Comparison of ENCODE assay signal across 9 mouse cellular contexts in genomic region chr19:4220957-4221743, GRCm38 (mm10). TPM values are rescaled to one million over a fixed set of nuclear protein-coding genes. Genes with fewer than 3 reads are reported as not detected.
DNase-seq lines count a peak whose midpoint lies in the region; ATAC-seq lines count a peak whose summit lies in the region.
"Had no signal": no experiment of that assay in that cellular context is flagged by ENCODE, and none has a peak within 500 bp of the region (broad histone marks: within the 10 kb centered on the region; RNA-seq: fewer than 3 reads in every experiment).

No protein-coding gene starts in this region.

- ATAC-seq in embryonic facial prominence, embryonic 15.5 days (ENCODE audit: insufficient number of reproducible peaks, low FRiP score, low TSS enrichment, low read depth), result peak; percentile 66
- ATAC-seq in megakaryocyte progenitor cell, adult 5-6 weeks (replicated peaks; ENCODE audit: poor library complexity), result 0 out of 2 replicates have a peak, but pooled peaks have one; percentile 9
- no peak for ATAC-seq in activated CD4-positive, CD25-positive, alpha-beta regulatory T cell, adult 4 months

- 27% methylated on average over 14 of the region's 14 CpGs for WGBS in embryonic facial prominence, embryonic 15.5 days

- no peak overlapping the region for H3K4me3 ChIP-seq in embryonic facial prominence, embryonic 15.5 days (replicated peaks)
- H3K4me3 ChIP-seq: hindbrain, embryonic 15.5 days had no signal

- H3K36me3 ChIP-seq in embryonic facial prominence, embryonic 15.5 days, result peaks cover 16% of the 10 kb centered on the region; the same call in 1 of the 2 replicates
- H3K36me3 ChIP-seq: hindbrain, embryonic 15.5 days had no signal

- no peak overlapping the region for H3K9ac ChIP-seq in embryonic facial prominence, embryonic 15.5 days
- H3K9ac ChIP-seq: hindbrain, embryonic 15.5 days had no signal

- H3K4me2 ChIP-seq in embryonic facial prominence, embryonic 15.5 days (replicated peaks), result peak overlapping the region; percentile 29
- H3K4me2 ChIP-seq: hindbrain, embryonic 15.5 days had no signal

- no peaks in the 10 kb centered on the region for H3K9me3 ChIP-seq in embryonic facial prominence, embryonic 15.5 days (replicated peaks)
- H3K9me3 ChIP-seq: hindbrain, embryonic 15.5 days had no signal

- H3K4me1 ChIP-seq in embryonic facial prominence, embryonic 15.5 days, result peaks cover 61% of the 10 kb centered on the region

- no peaks in the 10 kb centered on the region for H3K27me3 ChIP-seq in embryonic facial prominence, embryonic 15.5 days

- DNase-seq in retina, postnatal 1 day, result peak; percentile 29
- DNase-seq in retina, embryonic 14.5 days (ENCODE audit: low spot score), result no peak
- DNase-seq in kidney, postnatal 14 days, result peak; percentile 59
- no peak for DNase-seq in right cerebral cortex, postnatal 14 days
- no peak for DNase-seq in left cerebral cortex, adult 8-10 months (ENCODE audit: low spot score in 2 of 2)

- peak overlapping the region; percentile 74 for H3K27ac ChIP-seq in embryonic facial prominence, embryonic 15.5 days (replicated peaks)
- H3K27ac ChIP-seq: hindbrain, embryonic 15.5 days had no signal

RNA-seq across cellular contexts. Expression of gene AC109138.7, which starts 7.0 kb away (rescaled TPM):
- polyA plus RNA-seq in embryonic facial prominence, embryonic 15.5 days (2015; fragmentation: Nextera tagmentation; extraction: Ambion mirVana), result not detected in 2 replicates
- not detected in 2 replicates for total RNA-seq in megakaryocyte progenitor cell, adult 5-6 weeks (2015)
- total RNA-seq in megakaryocyte progenitor cell, adult 5-6 weeks (2017), result not detected in 2 replicates
- not detected for total RNA-seq in left cerebral cortex, adult 8-10 months (2022)
- polyA plus RNA-seq in activated CD4-positive, CD25-positive, alpha-beta regulatory T cell, adult 4 months (2017; shearing (Covaris generic)), result not detected
- polyA plus RNA-seq: hindbrain, embryonic 15.5 days had no signal

RNA-seq across cellular contexts. Expression of gene Clcf1, which starts 7.1 kb away (rescaled TPM):
- polyA plus RNA-seq in embryonic facial prominence, embryonic 15.5 days (2015; fragmentation: Nextera tagmentation; extraction: Ambion mirVana), result 10.1 and 10.2 TPM in 2 replicates
- total RNA-seq in megakaryocyte progenitor cell, adult 5-6 weeks (2015), result 2.8 and 5.0 TPM in 2 replicates
- total RNA-seq in megakaryocyte progenitor cell, adult 5-6 weeks (2017), result 1.3 and 3.0 TPM in 2 replicates
- total RNA-seq in left cerebral cortex, adult 8-10 months (2022), result 1 to 10 TPM in 2 of 4 experiments, under 1 TPM in 2; 0.65 to 2.4 (median 1.2) TPM
- polyA plus RNA-seq in activated CD4-positive, CD25-positive, alpha-beta regulatory T cell, adult 4 months (2017; shearing (Covaris generic)), result 10 to 100 TPM; 19.7 to 29.7 TPM

RNA-seq across cellular contexts. Expression of gene Pold4, which starts 10.5 kb away (rescaled TPM):
- 33.5 and 34.0 TPM in 2 replicates for polyA plus RNA-seq in embryonic facial prominence, embryonic 15.5 days (2015; fragmentation: Nextera tagmentation; extraction: Ambion mirVana)
- total RNA-seq in megakaryocyte progenitor cell, adult 5-6 weeks (2015), result 53.6 and 55.0 TPM in 2 replicates
- 60.4 and 67.8 TPM in 2 replicates for total RNA-seq in megakaryocyte progenitor cell, adult 5-6 weeks (2017)
- 10 to 100 TPM; 16.1 to 23.6 (median 22.1) TPM for total RNA-seq in left cerebral cortex, adult 8-10 months (2022)
- 100 to 1,000 TPM; 117 to 151 TPM for polyA plus RNA-seq in activated CD4-positive, CD25-positive, alpha-beta regulatory T cell, adult 4 months (2017; shearing (Covaris generic))

RNA-seq across cellular contexts. Expression of gene Rad9a, which starts 19.7 kb away (rescaled TPM):
- 33.6 and 35.0 TPM in 2 replicates for polyA plus RNA-seq in embryonic facial prominence, embryonic 15.5 days (2015; fragmentation: Nextera tagmentation; extraction: Ambion mirVana)
- total RNA-seq in megakaryocyte progenitor cell, adult 5-6 weeks (2015), result 28.0 and 31.0 TPM in 2 replicates
- 16.1 and 19.7 TPM in 2 replicates for total RNA-seq in megakaryocyte progenitor cell, adult 5-6 weeks (2017)
- 10 to 100 TPM in 3 of 4 experiments, 1 to 10 TPM in 1; 9.9 to 12.1 (median 11.0) TPM for total RNA-seq in left cerebral cortex, adult 8-10 months (2022)
- polyA plus RNA-seq in activated CD4-positive, CD25-positive, alpha-beta regulatory T cell, adult 4 months (2017; shearing (Covaris generic)), result 10 to 100 TPM; 37.7 to 40.3 TPM

RNA-seq across cellular contexts. Expression of gene Ppp1ca, which starts 29.3 kb away (rescaled TPM):
- 745 and 794 TPM in 2 replicates for polyA plus RNA-seq in embryonic facial prominence, embryonic 15.5 days (2015; fragmentation: Nextera tagmentation; extraction: Ambion mirVana)
- 395 and 413 TPM in 2 replicates for total RNA-seq in megakaryocyte progenitor cell, adult 5-6 weeks (2015)
- total RNA-seq in megakaryocyte progenitor cell, adult 5-6 weeks (2017), result 482 and 538 TPM in 2 replicates
- total RNA-seq in left cerebral cortex, adult 8-10 months (2022), result 100 to 1,000 TPM; 310 to 356 (median 326) TPM
- 1,000 to 10,000 TPM in 1 of 2 experiments, 100 to 1,000 TPM in 1; 945 to 1,075 TPM for polyA plus RNA-seq in activated CD4-positive, CD25-positive, alpha-beta regulatory T cell, adult 4 months (2017; shearing (Covaris generic))

Comparison
In these comparisons a context has a peak if more than half of its experiments do, and no peak if none do; other contexts are left out.
1. DNase-seq: peak in retina, postnatal 1 day (single experiment) and kidney, postnatal 14 days (single experiment); none in retina, embryonic 14.5 days (single experiment), right cerebral cortex, postnatal 14 days (single experiment) and left cerebral cortex, adult 8-10 months (0 of 2).